25 mouse cellular contexts compared by ENCODE assay signal in the genomic region with DNA sequence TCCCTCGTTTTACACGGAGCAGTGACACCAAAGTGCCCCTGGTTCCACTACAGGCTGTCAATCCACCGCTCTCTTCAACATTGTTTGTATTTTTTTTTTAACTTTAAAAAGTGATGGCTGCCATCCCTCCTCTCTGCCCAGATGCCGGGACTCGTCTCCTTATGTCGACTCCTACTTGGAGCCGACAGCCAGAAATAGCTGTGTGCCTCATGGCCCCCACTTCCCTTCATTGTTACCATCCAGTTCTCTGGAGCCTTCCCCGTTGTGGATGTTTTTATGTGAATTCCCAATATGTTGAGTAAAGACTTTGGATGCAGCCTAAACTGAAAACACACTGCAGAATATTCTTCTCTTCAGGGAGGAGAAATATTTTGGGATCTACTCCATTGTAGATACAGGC. TPM values are rescaled to one million over a fixed set of nuclear protein-coding genes. Genes with fewer than 3 reads are reported as not detected.
DNase-seq lines count a peak whose midpoint lies in the region; ATAC-seq and TF ChIP-seq lines count a peak whose summit lies in the region.
"Had no signal": no experiment of that assay in that cellular context is flagged by ENCODE, and none has a peak within 500 bp of the region (broad histone marks: within the 10 kb centered on the region; RNA-seq: fewer than 3 reads in every experiment).

No protein-coding gene starts in this region.

- TF ChIP-seq EP300 in lung, postnatal 0 days (IDR thresholded peaks at IDR 0.05): no peak
- no peak for TF ChIP-seq EP300 in liver, postnatal 0 days (IDR thresholded peaks at IDR 0.05; ENCODE audit: low read depth)

- peak overlapping the region; percentile 17; the same call in 1 of the 2 replicates for H3K4me3 ChIP-seq in gastrocnemius, adult 2 months
- H3K4me3 ChIP-seq in heart, embryonic 14.5 days (ENCODE audit: control insufficient read depth in 1 of 2, insufficient read depth in 1 of 2, low read depth in 1 of 2, low read length in 2 of 2): no peak overlapping the region
- no peak overlapping the region for H3K4me3 ChIP-seq in lung, postnatal 0 days (ENCODE audit: low read depth, low read length)
- no peak overlapping the region for H3K4me3 ChIP-seq in liver, postnatal 0 days (ENCODE audit: low read depth, low read length)
- H3K4me3 ChIP-seq: embryonic facial prominence, embryonic 12.5 days; forebrain, embryonic 13.5 days; hindbrain, embryonic 10.5 days; intestine, embryonic 15.5 days; megakaryocyte, embryonic 14.5 days; midbrain, embryonic 13.5 days had no signal

- intact Hi-C loops in gastrocnemius, adult 2 months (cut with DNase I): no loop called here
- intact Hi-C loops in heart, postnatal 14 days (cut with DNase I): no loop called here

- no peak overlapping the region for H3K9ac ChIP-seq in heart, embryonic 14.5 days (ENCODE audit: low read length)
- no peak overlapping the region for H3K9ac ChIP-seq in lung, postnatal 0 days (replicated peaks; ENCODE audit: low read depth)
- no peak overlapping the region for H3K9ac ChIP-seq in liver, postnatal 0 days (replicated peaks)
- H3K9ac ChIP-seq: embryonic facial prominence, embryonic 12.5 days; forebrain, embryonic 13.5 days; intestine, embryonic 15.5 days; midbrain, embryonic 13.5 days had no signal

- no peak for ATAC-seq in heart, embryonic 14.5 days (ENCODE audit: insufficient number of reproducible peaks, insufficient read depth, low FRiP score, low read depth)
- ATAC-seq in lung, postnatal 0 days: peak; percentile 47; the same call in 1 of the 2 replicates
- ATAC-seq in liver, postnatal 0 days: no peak
- ATAC-seq: forebrain, embryonic 13.5 days; hindbrain, embryonic 16.5 days; intestine, embryonic 15.5 days; midbrain, embryonic 13.5 days had no signal

- peak overlapping the region; percentile 74 for H3K27ac ChIP-seq in gastrocnemius, adult 2 months
- H3K27ac ChIP-seq in heart, embryonic 14.5 days (replicated peaks in 1 of 2; ENCODE audit: control insufficient read depth in 1 of 2, insufficient read depth in 1 of 2, low read depth in 2 of 2, low read length in 2 of 2): peak overlapping the region; percentile 54 to 57; a peak in 3 of 4 replicates
- 0 out of 2 replicates have a peak overlapping the region, but pooled peaks have one; percentile 45 for H3K27ac ChIP-seq in lung, postnatal 0 days (ENCODE audit: low read length)
- H3K27ac ChIP-seq in liver, postnatal 0 days (ENCODE audit: low read depth): no peak overlapping the region
- H3K27ac ChIP-seq: embryonic facial prominence, embryonic 12.5 days; forebrain, embryonic 13.5 days; hindbrain, embryonic 10.5 days; intestine, embryonic 15.5 days; midbrain, embryonic 13.5 days; stomach, postnatal 0 days had no signal

- 13% methylated on average over 8 of the region's 8 CpGs for WGBS in heart, embryonic 14.5 days
- WGBS in lung, postnatal 0 days: 41% methylated on average over 8 of the region's 8 CpGs
- WGBS in liver, postnatal 0 days (ENCODE audit: insufficient replicate concordance): 44% methylated on average over 8 of the region's 8 CpGs

- H3K36me3 ChIP-seq in heart, embryonic 14.5 days (ENCODE audit: control insufficient read depth, insufficient read depth, low read length): no peaks in the 10 kb centered on the region
- H3K36me3 ChIP-seq in lung, postnatal 0 days (ENCODE audit: insufficient read depth, low read length): no peaks in the 10 kb centered on the region
- H3K36me3 ChIP-seq in liver, postnatal 0 days (replicated peaks; ENCODE audit: insufficient read depth, low read length): no peaks in the 10 kb centered on the region
- H3K36me3 ChIP-seq: embryonic facial prominence, embryonic 12.5 days; hindbrain, embryonic 10.5 days; intestine, embryonic 15.5 days; midbrain, embryonic 13.5 days had no signal

- peak overlapping the region; percentile 43 for H3K4me2 ChIP-seq in heart, embryonic 14.5 days (ENCODE audit: low read length)
- H3K4me2 ChIP-seq in lung, postnatal 0 days (replicated peaks; ENCODE audit: low read depth, low read length): no peak overlapping the region
- H3K4me2 ChIP-seq in liver, postnatal 0 days (ENCODE audit: low read depth, low read length): no peak overlapping the region
- H3K4me2 ChIP-seq: embryonic facial prominence, embryonic 12.5 days; forebrain, embryonic 13.5 days; intestine, embryonic 15.5 days; midbrain, embryonic 13.5 days had no signal

- DNase-seq in gastrocnemius, adult 2 months: no peak
- no peak for DNase-seq in gastrocnemius, postnatal 4 days (ENCODE audit: low spot score in 2 of 2)
- no peak for DNase-seq in heart, postnatal 14 days
- DNase-seq in lung, postnatal 0 days (ENCODE audit: low spot score): no peak
- no peak for DNase-seq in lung, postnatal 25 days (ENCODE audit: low spot score)
- no peak for DNase-seq in adrenal gland, postnatal 25 days
- DNase-seq in liver, postnatal 0 days: no peak
- DNase-seq: cerebellum, adult 18-20 months; cerebellum, postnatal 14 days; gastrocnemius, postnatal 36 days; kidney, adult 8-10 months; kidney, postnatal 10 days; left cerebral cortex, postnatal 4 days; right cerebral cortex, postnatal 14 days; thymus, adult 2 months; thymus, postnatal 4 days had no signal

- no peaks in the 10 kb centered on the region for H3K27me3 ChIP-seq in heart, embryonic 14.5 days (ENCODE audit: control insufficient read depth, insufficient read depth, low read length)
- H3K27me3 ChIP-seq in lung, postnatal 0 days (replicated peaks; ENCODE audit: insufficient read depth, low read length): no peaks in the 10 kb centered on the region
- no peaks in the 10 kb centered on the region for H3K27me3 ChIP-seq in liver, postnatal 0 days (ENCODE audit: insufficient read depth, low read length)
- H3K27me3 ChIP-seq: embryonic facial prominence, embryonic 12.5 days; forebrain, embryonic 13.5 days; intestine, embryonic 15.5 days; midbrain, embryonic 13.5 days had no signal

- H3K9me3 ChIP-seq in heart, embryonic 14.5 days (ENCODE audit: control insufficient read depth, low read length): no peaks in the 10 kb centered on the region
- no peaks in the 10 kb centered on the region for H3K9me3 ChIP-seq in lung, postnatal 0 days (ENCODE audit: low read length)
- no peaks in the 10 kb centered on the region for H3K9me3 ChIP-seq in liver, postnatal 0 days (ENCODE audit: low read length)
- H3K9me3 ChIP-seq: embryonic facial prominence, embryonic 12.5 days; forebrain, embryonic 13.5 days; hindbrain, embryonic 10.5 days; intestine, embryonic 15.5 days; megakaryocyte, embryonic 14.5 days; midbrain, embryonic 13.5 days had no signal

- no peak for TF ChIP-seq CTCF in gastrocnemius, adult 2 months (IDR thresholded peaks at IDR 0.05)
- no peak for TF ChIP-seq CTCF in lung, postnatal 0 days (IDR thresholded peaks at IDR 0.05)
- no peak for TF ChIP-seq CTCF in liver, postnatal 0 days (IDR thresholded peaks at IDR 0.05; ENCODE audit: low read depth)

- peaks cover 3 to 22% of the 10 kb centered on the region in 2 experiments for H3K4me1 ChIP-seq in heart, embryonic 14.5 days (ENCODE audit: control insufficient read depth in 2 of 2, insufficient read depth in 2 of 2, low read length in 2 of 2)
- H3K4me1 ChIP-seq in lung, postnatal 0 days (ENCODE audit: insufficient read depth, low read depth, low read length): no peaks in the 10 kb centered on the region; the same call in 1 of the 2 replicates
- peaks cover 6% of the 10 kb centered on the region; the same call in 1 of the 2 replicates for H3K4me1 ChIP-seq in liver, postnatal 0 days (ENCODE audit: insufficient read depth)
- H3K4me1 ChIP-seq: embryonic facial prominence, embryonic 12.5 days; hindbrain, embryonic 10.5 days; intestine, embryonic 15.5 days; megakaryocyte, embryonic 14.5 days had no signal

RNA-seq across cellular contexts. Expression of a gene that starts 8.7 kb away (rescaled TPM):
- total RNA-seq in gastrocnemius, adult 2 months (2021): 10 to 100 TPM; 38.5 to 56.1 TPM
- 10 to 100 TPM; 56.8 to 65.5 TPM for total RNA-seq in gastrocnemius, postnatal 4 days (2021)
- 46.9 and 53.8 TPM in 2 replicates for polyA plus RNA-seq in heart, embryonic 14.5 days (2014; fragmentation: Nextera tagmentation; extraction: Ambion mirVana)
- total RNA-seq in heart, postnatal 14 days (2021): 100 to 1,000 TPM; 489 to 510 TPM
- polyA plus RNA-seq in lung, postnatal 0 days (2015; fragmentation: Nextera tagmentation; extraction: Ambion mirVana): 50.1 and 50.7 TPM in 2 replicates
- 32.5 and 35.6 TPM in 2 replicates for total RNA-seq in adrenal gland, postnatal 25 days (2021)
- polyA plus RNA-seq in liver, postnatal 0 days (2015; fragmentation: Nextera tagmentation; extraction: Ambion mirVana): 11.5 and 12.0 TPM in 2 replicates

RNA-seq across cellular contexts. Expression of a gene that starts 54.5 kb away (rescaled TPM):
- 10 to 100 TPM; 12.0 to 17.4 TPM for total RNA-seq in gastrocnemius, adult 2 months (2021)
- total RNA-seq in gastrocnemius, postnatal 4 days (2021): 10 to 100 TPM; 15.7 to 17.2 TPM
- polyA plus RNA-seq in heart, embryonic 14.5 days (2014; fragmentation: Nextera tagmentation; extraction: Ambion mirVana): 13.4 and 15.1 TPM in 2 replicates
- 10 to 100 TPM; 14.8 to 14.9 TPM for total RNA-seq in heart, postnatal 14 days (2021)
- polyA plus RNA-seq in lung, postnatal 0 days (2015; fragmentation: Nextera tagmentation; extraction: Ambion mirVana): 14.7 and 14.9 TPM in 2 replicates
- total RNA-seq in adrenal gland, postnatal 25 days (2021): 21.6 and 23.5 TPM in 2 replicates
- 7.8 and 9.2 TPM in 2 replicates for polyA plus RNA-seq in liver, postnatal 0 days (2015; fragmentation: Nextera tagmentation; extraction: Ambion mirVana)

Comparison
In these comparisons a context has a peak if more than half of its experiments do, and no peak if none do; other contexts are left out.
1. RNA of a gene that starts 8.7 kb away (total RNA-seq): 489 to 510 TPM in heart, postnatal 14 days; 56.8 to 65.5 TPM in gastrocnemius, postnatal 4 days, 38.5 to 56.1 TPM in gastrocnemius, adult 2 months and 32.5 to 35.6 TPM in adrenal gland, postnatal 25 days; every median in the first group is over 4 times any median in the second.